Mouse (Mus musculus) stomach, postnatal 0 days (tissue): Measurements from ENCODE around the gene DXBay18.
"Not testable (repeated sequence)": the region's sequence is repeated elsewhere in the genome, so short reads cannot be mapped to it uniquely, and the experiment has no call there.

Experiments
- CTCF ChIP-seq: IDR thresholded peaks from 2 replicates; pipeline ENCODE4 v1.5.1; 2016; ENCODE audit warnings: antibody characterized with exemption, low read depth, mild to moderate bottlenecking, moderate library complexity
- EP300 ChIP-seq: optimal IDR thresholded peaks from 2 replicates; pipeline ENCODE3; 2016; ENCODE audit warnings: antibody characterized with exemption

- not testable (repeated sequence) for TF ChIP-seq CTCF, EP300
These were observed 42.7 kb upstream of the DXBay18 start, which contains the start of gene Xlr3b for GRCm38 (mm10) chrX:73191934-73192333.
